Mouse (Mus musculus) kidney, adult 11 months (tissue): ENCODE measurements around the gene Gbx2.

Source experiments
- DNase-seq: peaks from one replicate; pipeline ENCODE4 v3.0.0; 2022

Gene Gbx2

DNA sequence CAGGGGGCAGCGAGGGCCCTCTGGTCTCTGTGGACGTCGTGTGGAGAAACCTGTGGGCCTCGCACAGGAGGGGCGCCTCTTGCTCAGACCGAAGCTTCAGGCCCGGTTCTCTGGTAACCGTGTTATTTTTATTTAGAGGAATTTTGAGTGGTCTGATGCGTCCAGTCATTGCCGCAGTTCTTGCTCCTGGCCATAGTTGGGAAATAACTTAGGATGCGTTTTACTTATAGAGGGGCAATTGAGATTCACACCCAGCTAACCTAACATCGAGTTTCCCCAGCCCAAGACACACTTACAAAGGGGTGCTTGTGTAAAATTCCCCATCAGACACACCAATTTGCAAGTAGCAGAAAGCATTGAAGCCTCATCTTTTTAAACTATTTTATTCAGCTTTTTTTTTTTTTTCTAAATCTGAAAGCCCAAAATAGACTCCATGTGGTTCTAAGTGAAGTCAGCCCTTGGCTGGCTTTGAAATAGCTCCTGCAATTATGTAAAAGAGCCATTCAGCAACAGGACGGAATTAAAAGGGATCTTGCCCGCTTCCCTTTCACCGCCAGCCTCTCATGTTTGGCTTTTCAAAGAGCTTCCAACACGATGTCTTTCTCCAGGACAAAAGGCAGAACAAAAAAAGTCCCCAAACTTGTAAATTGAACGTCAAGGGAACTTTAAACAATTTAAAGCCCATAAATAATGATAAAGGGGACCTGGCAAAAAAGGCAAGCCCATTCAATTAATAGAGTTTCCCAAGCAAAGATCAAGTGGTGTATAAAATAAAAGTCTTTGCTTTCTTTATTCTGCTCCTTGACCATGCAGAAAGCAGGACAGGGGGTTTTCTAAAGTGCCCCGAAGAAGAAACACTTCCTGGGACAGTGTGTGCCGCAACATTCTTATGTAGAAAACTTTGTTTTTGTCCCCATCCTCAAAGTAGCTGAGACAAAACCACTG, 3.6 kb upstream of the Gbx2 start:
- DNase-seq, result no peak

DNA sequence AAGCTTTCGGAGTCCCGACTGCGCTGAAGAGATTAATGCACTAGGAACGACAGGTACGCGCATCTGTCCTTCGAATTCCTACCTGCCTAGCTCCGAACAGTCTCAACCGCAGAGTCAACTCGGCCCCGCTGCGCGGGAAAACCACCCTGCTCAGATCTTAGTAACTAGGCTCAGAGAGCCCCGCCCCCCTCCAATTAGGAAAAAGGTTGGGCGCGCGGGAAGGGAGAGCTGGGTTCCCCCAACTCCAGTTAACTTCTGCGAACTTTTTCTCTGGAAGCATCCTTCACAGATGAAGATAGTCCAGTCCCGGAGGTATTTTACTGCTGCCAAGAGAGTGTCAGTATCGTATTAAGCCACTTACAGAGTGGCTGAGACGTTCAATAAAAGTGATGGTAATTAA, 2.8 kb upstream of the Gbx2 start:
- no peak for DNase-seq

DNA sequence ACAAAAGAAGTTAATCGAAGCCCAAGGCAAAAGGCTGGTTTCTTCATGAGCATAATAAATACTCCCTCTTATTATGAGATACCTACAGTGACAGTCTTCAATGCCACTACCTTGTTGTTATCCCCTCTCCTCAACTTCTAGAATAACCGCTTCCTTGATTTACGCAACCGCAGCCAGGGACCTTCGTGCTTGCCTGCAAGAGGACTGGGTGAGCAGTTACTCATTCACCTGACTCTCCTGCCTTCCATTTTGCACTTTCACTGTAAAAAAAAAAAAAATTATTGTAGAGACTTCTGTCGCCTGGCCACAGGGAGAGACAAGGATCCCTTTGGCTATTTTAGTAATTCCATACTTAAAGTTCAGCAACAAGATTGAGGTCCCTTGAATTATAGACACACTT, 2.0 kb upstream of the Gbx2 start:
- no peak for DNase-seq

DNA sequence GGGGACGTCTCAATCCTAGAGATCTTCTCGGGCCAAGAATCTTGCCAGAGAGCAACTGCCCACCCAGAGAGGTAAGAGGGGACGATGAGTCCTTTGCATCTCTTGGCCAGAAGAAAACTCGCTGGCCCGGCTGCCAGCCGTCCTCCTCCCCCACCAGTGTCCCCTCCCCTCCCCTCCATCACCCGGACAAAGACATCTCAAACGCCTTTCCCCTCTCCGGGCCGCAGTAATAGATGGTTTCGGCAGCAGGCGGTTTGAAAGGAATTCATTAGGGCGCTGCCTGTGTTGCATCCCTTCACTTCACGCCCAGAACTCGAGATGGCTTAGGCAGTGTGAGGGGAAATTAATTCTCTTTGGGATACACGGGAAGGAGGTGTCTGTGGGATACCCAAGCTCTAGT, 1.6 kb upstream of the Gbx2 start:
- no peak for DNase-seq

DNA sequence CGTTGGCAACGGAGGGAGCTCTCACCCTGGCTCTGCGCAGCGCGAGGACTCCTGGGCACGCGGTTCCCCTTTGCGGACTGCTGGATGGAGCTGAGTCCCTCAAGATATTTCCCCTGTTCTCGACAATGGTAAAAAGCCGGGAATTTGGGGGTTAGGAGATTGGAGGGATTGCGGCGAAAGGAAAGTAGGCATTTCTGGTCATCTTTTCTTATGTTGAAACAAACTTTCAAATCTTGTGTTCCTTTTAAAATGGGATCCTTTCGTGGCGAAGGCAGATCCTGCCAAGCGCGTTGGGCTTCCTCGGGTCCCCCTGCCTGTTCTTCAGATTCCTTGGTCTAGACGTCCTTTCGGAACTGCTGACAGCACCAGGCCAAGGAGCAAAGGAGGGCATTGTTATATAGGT, 1.0 kb upstream of the Gbx2 start:
- no peak for DNase-seq

GRCm38 (mm10) chr1:89930551-89930950, 428 bp downstream of the Gbx2 start:
- no peak for DNase-seq

DNA sequence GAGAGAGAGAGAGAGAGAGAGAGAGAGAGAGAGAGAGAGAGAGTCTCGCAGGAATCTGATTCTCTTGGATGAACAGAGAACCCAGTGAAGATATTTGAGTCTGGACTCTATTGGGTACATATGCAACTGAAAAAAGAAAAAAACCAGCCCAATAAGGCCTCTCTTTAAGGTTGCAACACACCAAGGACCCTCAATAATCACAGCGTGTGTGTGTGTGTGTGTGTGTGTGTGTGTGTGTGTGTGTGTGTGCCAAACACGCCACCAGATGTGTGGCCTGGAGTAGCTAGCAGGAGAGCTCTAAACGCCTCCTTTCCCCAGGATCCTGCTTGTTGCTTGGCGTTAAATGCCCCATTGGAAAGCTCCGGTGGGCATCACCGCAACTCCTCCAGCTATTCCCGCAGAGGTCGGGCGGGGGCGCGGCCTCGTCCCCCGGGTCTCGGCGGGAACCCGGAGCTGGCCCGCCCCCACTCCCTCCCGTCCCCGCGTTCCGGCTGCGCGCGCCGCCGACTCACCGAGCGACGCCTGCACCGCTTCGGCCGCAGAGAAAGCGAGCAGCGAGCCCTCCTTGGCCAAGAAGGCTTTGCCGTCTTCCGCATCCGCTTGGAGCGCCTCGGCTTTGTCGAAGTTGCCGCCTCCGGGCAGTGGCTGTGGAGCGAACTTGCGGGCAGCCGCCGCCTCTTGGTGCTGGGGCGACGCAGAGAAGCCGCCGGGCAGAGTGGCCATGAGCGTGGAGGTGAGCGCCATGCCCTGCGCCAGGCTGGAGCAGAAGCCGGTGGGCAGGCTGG, 1.1 kb downstream of the Gbx2 start:
- DNase-seq, result no peak

DNA sequence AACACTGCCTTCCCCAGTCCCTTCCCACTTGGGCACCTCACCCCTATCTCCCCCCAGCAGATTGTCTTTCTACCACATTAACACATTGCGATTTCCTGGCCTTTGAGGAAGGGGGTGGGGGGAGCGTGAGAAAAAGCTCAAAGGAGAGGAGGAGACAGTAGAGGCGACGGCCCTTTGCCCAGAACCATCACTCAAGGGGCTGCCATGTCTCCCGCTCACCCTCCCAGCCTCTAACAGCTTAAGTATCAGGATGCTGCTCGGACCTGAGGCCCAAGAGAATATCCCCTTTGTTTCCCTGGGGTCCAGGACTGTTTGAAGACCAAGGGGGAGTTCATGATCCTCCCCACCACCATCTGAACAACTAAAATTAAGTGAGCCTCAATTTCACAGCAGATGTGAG, 1.8 kb downstream of the Gbx2 start:
- no peak for DNase-seq

DNA sequence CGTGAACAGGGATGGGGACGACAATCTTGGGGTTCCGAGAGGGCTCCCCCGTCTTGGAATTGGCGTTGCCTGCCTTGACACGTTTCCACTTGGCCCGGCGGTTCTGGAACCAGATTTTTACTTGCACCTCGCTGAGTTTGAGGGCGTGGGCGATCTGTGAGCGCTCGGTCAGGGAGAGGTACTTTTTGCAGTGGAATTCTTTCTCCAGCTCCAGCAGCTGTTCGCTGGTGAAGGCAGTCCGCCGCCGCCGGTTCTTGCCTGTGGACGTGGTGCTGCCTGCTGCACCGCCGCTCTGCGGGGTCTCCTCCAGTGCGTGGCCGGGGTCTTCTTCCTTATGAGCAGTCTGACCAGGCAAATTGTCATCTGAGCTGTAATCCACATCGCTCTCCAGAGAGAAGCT, 2.3 kb downstream of the Gbx2 start:
- no peak for DNase-seq

- no peak for DNase-seq
Measured at GRCm38 (mm10) chr1:89927061-89927661, 3.8 kb downstream of the Gbx2 start.

DNA sequence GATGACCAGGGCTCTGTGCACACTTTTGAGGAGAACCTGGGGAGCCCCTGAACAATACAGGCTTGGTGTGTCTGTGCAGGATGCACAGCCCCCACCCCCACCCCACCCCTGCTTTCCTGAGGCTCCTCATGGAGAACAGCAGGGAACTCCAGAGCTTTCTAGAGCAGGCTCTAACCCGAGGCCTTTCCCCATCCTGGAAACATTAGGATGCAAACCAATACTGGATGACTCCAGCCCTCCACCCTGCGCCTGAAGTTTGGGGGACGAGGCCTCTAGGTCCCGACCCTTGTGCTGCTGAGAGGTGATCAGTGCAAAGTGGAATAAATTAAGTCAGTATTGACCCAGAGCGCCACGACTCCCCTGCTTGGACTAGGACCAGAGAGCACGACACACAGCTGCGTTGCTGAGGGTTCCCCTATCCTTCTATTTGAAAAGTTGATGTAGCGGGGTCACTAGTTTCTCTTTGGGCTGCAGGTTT, 4.4 kb downstream of the Gbx2 start:
- DNase-seq, result no peak

- no peak for DNase-seq
Measured at GRCm38 (mm10) chr1:89925501-89926190, 5.3 kb downstream of the Gbx2 start.

- no peak for DNase-seq
Measured at GRCm38 (mm10) chr1:89923642-89924020, 7.3 kb downstream of the Gbx2 start.

GRCm38 (mm10) chr1:89922883-89923641, 7.9 kb downstream of the Gbx2 start:
- DNase-seq, result no peak

GRCm38 (mm10) chr1:89922282-89922681, 8.7 kb downstream of the Gbx2 start:
- DNase-seq, result no peak

- no peak for DNase-seq
Measured at GRCm38 (mm10) chr1:89921806-89922205, 9.2 kb downstream of the Gbx2 start.

GRCm38 (mm10) chr1:89919206-89919605, 11.8 kb downstream of the Gbx2 start:
- no peak for DNase-seq

GRCm38 (mm10) chr1:89918111-89918510, 12.9 kb downstream of the Gbx2 start:
- DNase-seq, result no peak

DNA sequence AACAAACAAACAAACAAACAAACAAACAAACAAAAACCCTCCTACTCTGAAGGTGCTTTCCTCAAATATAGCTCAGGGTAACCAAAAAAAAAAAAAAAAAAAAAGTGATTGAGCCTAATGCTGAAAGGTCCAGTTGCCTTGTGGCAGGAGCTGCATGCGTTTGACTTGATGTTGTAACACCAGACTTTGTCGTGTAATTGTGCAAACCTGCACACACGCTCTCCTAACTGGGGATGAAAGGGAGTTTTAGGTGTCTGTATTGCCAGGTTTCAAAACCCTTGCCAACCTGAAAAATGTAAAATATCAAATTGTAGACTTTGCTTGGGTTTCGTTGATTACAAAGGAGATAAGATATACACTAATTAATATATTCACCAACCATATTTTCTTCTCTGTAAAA, 17.4 kb downstream of the Gbx2 start:
- DNase-seq, result no peak

GRCm38 (mm10) chr1:89912392-89912791, 18.6 kb downstream of the Gbx2 start:
- no peak for DNase-seq

DNA sequence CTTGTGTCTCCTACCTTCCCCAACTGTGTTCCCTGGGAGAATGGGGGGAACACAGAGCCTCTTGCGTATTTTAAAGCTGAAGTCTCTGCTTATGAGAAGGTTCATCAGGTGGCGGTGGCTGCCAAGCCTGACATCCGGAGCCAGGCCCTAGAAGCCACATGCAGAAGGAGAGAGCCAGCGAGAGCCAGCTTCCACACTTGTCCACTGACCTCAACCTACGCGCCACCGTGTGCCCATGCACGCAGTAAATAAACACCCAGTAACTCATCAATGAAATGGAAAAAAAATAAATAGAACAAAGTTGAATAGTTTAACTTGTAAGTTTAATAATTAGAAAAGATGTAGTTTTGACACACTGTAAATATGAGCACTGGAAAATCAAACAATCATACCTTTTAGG, 21.2 kb downstream of the Gbx2 start:
- DNase-seq, result no peak

DNA sequence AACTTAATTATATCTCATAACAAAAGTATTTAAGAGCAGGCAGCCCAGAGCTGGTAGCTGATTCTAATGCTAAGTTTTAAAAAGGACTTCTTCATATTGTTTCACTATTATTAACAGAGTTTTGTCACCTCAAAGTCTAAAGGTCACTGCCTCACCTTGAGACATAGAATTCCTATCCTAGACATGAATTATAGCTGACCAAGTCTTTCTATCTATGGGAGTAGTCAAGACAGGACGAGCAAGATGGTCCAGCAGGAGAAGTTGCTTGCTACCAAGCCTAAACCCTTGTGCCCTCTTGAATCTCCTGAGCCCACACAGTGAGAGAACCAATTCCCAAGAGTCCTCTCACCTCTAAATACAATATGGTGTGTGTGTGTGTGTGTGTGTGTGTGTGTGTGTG, 28.3 kb downstream of the Gbx2 start:
- no peak for DNase-seq
